Mouse (Mus musculus): ENCODE data around the gene Nup214.

GRCm38 (mm10) chr2:32089606-32090005, 115.4 kb downstream of the Nup214 start:
- TF ChIP-seq HCFC1 (IDR thresholded peaks at IDR 0.05; ENCODE audit: borderline replicate concordance, insufficient read depth, low read length) (no peak), CHD2 (IDR thresholded peaks at IDR 0.05; ENCODE audit: low read depth, low read length) (no peak), MAFK (IDR thresholded peaks at IDR 0.05; ENCODE audit: insufficient read depth, low read depth, low read length) (no peak)

All from ES-E14 (cell line).